Mouse (Mus musculus) left cerebral cortex, adult 18-20 months (tissue): ENCODE measurements around the gene Cnnm4. TPM values are rescaled to one million over a fixed set of nuclear protein-coding genes. Genes with fewer than 3 reads are reported as not detected.

Experiments
- DNase-seq, 2 experiments: peaks; one replicate each; pipeline ENCODE4 v3.0.0; 2021 to 2022; ENCODE audit warnings: low spot score in 2 of 2, mixed read lengths in 1 of 2
- long read RNA-seq, 2 experiments: library from polyadenylated mRNA; stranded (forward); transcript quantifications; one replicate each; pipeline ENCODE4 v2.0.0; 2021
- total RNA-seq, 2 experiments: library from RNA; stranded (reverse); gene quantifications; 2 replicates each; pipeline ENCODE4 v1.2.3; 2021

Gene Cnnm4
- total RNA-seq, result 10 to 100 TPM; 12.4 TPM
- long read RNA-seq, experiment 1, result 0 reads
- long read RNA-seq, experiment 2, result 0 reads

DNA sequence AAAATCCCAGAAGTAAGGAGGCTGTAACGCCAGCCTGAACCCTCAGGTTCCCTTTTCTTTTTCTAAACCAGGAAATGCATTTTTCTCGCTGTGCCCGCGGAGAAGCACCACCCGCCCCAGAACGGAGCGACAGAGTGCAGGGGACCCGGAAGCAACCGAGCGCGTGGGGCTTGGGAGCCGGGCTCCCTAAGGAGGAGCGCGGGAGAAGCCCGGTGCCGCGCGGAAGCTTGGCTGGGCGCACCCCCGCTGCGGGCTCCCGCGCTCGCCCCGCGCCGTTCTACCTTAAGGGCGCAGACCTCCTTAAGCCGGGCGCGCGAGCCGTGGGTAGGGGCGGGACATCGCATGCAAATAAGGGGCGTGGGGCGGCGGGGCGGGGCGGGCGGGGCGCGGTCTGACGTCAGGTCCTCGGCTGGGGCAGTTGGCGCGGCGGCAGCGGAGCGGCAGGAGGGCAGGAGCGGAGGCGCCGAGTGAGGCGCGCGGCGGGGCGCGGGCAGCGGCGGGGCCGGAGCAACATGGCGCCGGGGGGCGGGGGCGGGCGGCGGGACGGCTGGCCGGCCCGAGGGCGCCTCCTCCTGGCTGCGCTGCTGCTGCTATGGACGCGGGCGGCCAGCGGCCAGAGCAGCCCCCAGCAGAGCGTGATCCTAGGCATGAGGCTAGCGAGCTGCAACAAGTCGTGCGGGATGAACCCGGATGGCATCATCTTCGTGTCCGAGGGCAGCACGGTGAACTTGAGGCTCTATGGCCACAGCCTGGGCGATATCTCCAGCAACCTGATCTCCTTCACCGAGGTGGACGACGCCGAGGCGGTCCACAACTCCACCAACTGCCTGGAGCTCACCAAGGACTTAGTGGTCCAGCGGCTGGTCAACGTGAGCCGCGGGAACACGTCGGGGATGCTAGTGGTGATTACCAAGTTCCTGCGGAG lies at the start of gene Cnnm4:
Cnnm4 (plus strand) TSS at position 440 of the 925 bp plus-strand sequence.
- DNase-seq, result peak; percentile 79 to 85

DNA sequence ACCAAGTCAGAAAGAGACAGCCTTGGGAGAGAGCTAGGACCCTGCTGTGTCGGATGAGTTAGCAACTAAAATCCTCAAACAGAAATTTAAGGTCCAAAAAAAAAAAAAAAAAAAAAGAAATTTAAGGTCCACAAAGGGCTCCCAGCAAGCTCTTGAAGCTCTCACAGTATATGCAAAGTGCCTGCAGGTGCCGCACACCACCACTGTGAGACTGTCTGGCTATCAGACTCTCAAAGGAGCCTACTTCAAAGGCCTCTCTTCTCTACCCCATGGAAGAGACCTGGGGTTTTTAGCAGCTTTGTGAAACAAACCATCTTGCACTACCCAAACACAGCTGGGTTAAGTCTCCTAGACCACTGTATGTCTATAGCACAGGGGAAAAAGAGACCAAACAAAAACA lies 41.9 kb upstream of the Cnnm4 start:
- DNase-seq, result no peak

DNA sequence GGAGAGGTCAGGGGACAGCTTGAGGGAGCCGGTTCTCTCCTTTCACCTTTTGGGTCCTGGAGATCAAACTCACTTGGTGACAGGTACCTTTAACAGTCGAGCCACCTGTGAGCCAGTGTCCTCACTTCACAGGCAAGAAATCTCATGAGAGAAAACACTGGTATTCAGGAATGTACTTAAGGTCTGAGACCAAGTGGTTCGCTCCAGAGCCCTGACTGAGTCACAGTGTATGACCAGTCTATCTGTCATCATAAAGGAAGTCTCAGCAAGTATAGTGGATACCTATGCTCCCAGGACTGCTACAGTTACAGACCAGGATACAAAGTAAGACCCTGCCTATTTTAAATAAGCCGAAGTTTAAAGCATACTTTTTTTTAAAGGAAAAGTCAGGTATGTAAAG lies 38.4 kb upstream of the Cnnm4 start:
- DNase-seq, result no peak

DNA sequence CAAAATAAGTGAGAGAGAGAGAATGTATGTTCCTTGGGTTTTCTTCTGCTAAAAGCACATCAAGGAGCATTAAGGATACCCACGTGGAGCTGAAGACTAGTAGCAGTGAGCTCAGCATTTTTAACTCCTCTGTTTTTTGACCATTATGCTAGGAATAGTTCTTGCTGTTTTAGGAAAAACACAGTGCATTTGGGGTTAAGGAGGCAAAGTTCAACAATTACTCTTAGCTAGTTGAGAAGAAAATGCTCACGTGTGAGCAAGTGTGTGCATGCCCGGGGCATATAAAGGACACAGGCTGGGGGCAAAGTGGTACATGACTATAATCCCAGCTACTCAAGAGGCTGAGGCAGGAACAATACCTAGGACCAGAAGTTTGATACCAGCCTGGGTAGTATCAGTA lies 37.8 kb upstream of the Cnnm4 start:
- no peak for DNase-seq

DNA sequence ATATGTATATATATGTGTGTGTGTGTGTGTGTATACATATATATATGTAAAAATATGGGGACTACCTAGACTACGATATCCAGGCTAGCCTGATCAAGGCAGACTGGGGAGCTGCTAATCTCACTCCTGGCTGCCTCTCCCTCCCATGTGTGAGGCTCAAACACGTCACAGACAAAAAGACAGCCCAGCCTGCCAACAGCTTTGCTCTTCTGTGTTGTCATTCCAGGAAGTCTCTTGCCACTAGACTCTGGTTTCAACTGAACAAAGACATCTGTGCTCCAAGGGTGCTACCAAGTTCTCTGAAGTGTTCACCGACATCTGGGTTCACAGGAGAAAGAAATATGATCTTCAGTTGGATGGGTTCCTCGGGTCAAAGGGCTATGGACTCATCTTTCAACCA lies 36.3 kb upstream of the Cnnm4 start:
- no peak for DNase-seq

DNA sequence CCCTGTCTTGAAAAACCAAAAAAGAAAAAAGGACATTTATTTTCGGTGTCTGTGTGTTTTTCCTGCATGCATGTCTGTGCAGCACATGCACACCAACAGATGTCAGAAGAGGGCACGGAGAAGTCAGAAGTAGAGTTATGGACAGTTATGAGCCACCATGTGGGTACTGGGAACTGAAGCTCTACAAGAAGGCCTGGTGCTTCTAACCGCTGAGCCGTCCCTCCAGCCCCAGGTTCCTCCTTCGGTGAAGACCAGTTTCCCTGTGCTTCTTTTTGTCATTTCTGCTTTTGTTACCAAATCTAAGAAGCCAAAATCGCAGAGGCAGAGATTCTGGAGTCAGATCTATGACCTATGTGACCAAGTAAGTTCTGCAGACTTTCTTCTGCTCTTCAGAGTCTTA lies 34.9 kb upstream of the Cnnm4 start:
- no peak for DNase-seq

DNA sequence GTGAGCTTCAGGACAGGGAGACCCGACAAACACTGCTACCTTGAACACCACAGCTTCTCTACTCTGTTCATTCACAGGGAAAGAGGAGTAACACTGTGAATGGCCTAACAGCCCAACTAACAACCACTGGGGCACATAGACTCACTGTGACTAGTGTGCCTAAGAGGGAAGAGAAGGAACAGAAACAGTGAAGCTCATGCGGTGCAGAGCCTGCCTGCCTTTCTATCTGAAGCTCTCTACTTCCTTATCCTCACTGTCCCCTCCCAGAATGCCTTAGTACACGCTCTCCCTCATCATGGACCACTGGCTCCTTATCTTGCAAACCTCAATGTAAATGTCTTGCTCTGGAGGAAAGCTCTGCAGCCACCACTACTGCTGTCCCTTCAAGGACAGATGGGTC lies 34.2 kb upstream of the Cnnm4 start:
- DNase-seq, result no peak

DNA sequence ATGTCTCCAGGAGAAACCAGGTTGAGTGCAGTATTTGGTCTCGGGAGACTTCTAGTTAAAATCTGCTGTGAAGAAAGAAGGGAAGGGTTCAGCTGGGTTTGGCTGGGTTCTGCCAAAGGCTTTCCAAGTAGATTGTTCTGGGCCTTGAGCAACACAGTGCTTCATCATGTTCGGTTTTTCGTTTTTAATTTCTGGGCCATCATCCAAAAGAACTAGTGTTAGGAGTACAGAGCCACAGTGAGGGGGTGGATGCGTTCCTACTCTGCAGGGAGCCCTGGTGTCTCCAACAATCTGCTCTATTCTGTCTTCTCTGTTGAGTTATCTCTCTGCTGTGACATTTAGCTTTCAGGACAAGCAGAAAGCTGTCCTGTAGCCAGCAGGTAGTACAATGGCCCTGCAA lies 30.3 kb upstream of the Cnnm4 start:
- peak; percentile 33 to 54 for DNase-seq

DNA sequence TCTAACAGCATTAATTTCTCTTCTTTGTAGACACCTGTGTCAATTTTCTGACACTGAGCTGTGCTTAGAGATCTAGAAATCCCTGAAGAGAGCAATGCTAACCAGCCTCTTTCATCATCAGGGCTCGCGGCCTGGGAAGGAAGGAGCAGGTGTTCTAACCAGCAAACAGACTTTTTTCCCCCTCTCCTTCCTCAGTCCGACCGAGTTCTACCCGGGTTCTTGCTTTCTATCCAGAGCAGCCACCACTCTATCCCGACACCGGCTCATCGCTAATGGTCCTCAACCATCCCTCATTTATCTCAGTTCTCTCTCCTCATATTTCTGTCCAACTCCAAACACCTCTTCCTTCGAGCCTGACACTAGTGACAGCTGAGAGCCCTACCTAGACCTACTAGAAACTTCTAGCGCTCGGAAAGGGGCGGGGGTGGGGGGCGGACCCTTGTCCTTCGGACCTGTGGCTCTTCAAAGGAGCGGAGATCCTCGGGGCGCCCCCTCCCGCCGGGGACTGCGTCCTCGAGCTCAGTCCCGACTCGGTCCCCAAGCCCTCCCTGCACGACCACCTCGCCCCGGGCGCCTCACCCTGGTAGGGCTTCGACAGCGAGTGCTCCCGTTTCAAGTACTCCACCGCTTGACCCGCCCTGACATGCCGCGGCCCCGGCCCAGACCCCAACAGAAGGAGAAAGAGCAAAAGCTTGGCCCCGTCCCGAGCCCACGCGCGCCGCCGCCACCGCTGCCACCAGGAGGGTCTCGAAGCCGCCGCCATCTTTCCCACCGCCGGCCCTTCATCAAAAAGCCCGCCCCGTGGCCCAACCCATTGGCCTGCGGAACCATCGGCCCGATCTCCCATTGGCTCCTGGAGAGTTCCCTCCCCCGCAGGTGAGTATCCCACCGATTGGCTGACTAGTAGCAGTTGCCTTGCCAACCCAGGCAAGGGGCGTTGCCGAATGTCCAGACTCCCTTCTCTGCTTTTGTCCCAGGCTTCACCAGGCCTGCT lies 26.7 kb upstream of the Cnnm4 start, which contains the start of gene Lman2l:
Lman2l (minus strand) TSS at position 801 of the 994 bp plus-strand sequence.
- DNase-seq, result peak; percentile 97

DNA sequence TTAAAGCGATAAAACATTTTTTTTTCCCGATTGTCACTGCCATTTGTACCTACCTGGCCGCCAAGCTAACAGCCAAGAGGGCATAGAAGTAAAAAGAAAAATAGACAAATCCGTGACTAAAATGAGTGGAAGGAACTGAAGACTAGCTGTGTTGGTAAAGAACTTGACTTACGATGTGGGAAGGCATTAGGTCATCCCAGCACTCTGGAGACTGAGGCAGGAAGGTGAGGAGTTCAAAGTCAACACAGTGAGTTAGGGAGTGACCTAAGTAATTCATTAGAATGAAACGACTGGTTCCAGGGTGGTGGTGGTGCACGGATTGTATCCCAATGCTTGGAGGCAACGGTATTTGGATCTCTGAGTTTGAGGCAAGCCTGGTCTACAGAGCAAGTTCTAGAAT lies 25.9 kb upstream of the Cnnm4 start:
- DNase-seq, result no peak

DNA sequence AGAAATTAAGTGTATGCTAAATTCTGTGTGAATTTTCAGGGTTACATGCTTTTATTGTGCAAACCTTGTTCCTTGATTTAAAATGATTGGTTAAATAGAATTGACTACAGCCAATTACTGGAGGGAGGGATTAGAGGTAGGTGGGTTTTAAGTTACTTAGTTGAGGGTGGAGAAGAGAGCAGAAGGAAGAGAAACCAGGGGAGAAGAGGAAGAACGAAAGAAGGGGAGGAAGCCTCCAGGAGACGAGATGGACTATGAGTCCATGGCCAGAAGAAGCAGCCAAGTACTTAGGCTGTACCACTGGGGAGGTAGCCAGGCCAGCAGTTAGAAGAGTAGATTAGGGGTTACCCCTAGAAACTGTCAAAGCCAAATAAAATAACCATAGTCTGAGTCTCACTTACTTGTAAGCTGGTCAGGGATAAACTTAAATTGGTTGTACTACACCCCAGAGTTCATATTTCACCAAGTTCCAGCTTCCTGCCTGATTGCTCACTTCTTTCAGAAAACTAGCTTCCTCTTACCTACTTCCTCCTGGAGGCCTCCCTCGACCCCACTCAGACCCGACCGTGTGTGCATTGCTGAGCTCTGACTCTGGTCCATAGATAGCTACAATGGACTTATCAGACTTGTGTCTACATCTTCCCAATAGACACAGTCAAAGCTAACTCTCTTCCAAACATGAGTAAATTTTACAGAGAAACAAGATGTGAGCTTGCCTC lies 25.2 kb upstream of the Cnnm4 start:
- DNase-seq, result no peak

DNA sequence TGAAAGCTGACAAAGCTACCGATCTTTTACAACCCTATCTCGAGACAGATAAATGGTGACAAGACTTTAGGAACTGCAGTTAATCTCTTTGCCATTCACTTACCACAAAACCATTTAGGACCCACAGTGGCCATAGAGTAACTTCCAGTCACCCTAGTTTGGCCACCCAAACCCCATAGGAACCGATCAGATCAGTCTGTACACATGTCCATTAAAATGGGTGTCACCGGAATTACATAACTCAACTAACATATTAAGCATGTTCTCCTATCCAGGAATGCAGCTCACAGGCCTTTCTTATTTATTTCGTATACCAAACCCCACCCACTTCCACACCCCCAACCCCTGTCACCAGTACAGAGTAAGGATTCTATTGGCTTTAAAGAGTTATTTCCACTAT lies 24.6 kb upstream of the Cnnm4 start:
- no peak for DNase-seq

DNA sequence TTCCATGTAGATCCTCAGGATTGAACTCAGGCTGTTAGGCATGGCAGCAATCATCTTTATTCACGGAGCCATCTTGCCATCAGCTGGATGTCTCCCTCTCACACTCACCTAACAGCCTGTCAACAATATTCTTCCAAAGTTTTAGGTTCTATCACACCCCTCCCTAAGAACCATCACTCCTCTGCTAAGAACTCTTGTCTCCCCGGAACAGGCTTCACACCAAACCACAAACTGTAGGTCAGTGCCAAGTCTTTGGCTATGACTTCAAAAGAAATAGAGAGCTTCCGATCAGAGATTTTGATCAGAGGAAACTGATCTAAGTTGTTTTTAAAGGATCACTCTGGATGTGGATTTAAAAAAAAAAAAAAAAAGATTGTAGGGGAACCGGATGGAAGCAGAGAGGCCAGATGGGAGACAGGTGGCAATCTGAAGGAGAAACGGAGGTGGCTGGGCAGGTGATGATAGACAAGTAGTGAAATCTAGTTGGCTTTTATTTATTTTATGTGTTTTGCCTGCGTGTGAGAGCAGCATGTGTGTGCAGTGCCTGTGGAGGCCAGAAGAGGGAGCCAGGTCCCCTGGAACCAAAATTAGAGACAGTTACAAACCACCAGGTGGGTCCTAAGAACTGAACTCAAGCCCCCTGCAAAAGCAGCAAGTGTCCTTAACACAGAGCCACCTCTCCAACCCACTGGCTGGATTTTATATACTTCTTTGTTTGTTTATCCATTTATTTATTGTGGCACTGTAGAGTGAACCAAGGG lies 17.2 kb upstream of the Cnnm4 start:
- DNase-seq, result no peak

DNA sequence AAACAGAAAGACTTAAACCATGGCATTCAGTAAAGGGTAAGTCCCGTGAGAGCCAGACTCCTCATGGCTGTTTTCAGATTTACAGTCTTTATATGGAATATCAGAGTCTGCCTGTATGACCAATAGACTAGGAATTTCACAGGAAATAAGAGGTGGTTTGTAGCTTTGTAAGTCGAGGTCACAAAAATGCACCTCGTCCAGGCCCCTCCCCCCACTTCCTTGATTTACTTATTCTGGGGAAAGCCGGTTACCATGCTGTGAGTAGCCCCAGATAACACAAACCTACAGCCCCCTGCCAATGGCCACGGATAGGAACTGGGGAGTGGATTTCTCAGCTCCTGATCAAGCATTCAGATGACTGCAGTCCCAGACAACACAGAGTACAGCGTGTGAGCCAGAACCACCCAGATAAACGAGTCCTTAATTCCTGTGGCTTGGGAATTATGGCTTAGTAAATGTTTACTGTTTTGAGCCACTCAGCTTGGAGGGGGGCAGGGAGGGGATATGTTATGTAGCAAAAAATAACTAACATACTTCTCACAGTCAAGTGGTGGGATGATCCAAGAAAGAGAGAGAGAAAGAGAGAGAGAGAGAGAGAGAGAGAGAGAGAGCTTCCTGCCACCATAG lies 13.9 kb upstream of the Cnnm4 start:
- no peak for DNase-seq

DNA sequence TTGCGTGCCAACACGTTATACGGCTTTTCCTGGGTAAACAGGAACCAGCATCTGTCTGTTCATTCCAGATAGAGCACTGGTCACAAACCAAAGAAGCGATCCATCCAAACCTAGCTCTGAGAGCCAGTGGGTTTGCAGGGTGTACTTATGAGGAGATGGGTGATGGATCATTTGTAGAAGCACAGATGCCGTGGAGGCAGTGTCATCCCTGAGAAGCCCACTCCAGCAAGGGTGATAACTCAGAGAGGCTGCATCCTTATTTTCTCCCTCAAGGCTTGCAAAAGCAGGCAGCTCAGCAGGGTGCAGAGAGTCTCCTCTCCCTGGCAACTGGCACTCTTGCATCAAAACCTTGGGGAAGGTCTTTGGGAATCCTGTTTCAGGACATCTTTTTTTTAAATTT lies 13.3 kb upstream of the Cnnm4 start:
- DNase-seq, result no peak

DNA sequence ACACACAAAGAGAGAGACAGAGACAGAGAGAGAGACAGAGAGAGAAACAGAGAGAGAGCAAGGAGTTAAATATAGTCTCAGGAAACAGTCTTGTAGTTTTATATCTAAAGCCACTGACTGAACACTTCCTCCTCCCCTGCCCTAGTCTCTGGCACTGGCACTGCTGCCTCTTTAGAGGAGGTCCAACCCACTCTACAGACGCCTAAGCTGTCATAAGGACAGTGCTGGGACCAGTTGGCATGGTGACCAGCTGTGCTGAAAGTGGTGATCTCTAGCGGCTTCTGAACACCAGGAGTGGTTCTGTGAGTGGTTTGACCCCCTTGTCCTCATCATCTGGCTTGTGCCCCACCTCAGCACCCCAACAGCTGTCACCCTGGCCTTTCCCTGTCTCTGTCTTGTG lies 9.6 kb upstream of the Cnnm4 start:
- DNase-seq, result no peak

DNA sequence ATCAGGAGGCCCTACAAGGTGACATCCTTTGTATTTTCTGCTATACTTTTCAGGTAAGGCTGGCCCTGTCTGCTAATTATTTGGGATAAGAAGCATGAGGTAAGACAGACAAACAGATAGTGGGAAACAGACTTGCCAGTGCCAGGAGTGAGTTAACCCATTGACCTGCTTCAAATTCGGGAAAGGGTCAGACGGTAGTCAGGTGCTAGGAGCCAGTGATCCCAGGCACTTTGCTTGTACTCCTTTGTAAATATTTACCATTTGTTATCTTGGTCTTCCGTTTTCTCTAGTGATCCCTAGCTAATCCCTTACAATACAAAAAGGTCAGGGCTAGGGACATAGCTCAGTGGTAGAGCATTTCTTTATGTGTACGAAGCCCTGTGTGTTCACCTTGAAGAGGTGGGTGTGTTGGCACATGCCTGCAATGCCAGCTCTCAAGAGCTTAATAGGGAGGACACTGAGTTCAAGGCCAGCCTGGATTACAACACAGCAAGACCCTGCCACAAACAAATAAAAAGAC lies 5.7 kb upstream of the Cnnm4 start:
- no peak for DNase-seq

DNA sequence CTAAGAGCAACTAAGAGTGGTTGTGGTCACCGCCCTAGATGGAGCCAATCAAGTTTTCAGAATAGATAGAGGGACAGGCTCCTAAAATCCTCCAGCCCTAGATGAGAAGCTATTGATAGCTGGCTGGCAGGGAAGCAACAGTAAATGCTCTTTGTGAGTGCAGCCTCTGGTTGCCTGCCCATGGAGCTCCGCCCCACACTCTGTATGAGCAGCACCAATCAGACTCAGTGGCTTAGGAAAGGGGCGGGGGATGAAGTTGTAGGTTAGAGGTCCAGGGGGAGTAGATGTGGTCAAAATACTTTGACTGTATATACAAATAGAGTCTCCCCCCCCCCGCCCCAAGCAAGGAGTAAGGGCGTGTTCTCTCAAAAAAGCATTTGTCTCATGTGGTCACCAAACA lies 4.0 kb upstream of the Cnnm4 start:
- DNase-seq, result no peak

DNA sequence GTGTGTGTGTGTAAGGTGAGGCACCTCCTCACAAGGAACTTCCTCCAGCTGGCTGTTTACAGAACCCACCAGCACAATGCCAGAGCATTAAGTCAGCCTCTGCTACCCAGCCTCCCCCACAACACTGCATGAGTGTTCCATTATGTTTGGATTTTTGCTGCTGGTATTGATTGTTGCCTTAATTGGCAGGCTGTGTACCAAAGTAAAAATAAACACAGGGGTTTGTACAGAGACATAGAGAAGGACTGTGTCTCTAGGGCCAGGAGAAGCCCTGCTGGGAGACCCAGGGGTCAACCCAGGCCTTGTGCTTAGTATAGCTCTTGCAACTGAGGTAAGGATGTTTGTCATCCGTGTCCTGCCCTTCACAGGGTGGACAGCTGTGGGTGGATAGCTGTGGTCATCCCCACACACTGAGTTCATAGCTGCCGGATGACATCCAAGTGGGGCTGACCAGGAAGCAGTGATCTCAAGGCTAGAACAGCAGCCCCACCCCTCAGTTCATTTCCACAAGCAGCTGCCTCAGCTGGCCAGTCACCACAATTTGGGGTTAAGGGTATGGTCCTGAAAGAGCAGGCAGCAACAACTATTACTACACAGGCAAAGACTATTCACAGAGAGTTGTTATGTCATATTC lies 1.5 kb upstream of the Cnnm4 start:
- no peak for DNase-seq
